Mouse (Mus musculus) adrenal gland, adult 18-20 months (tissue): ENCODE measurements at regions not wholly inside any gene's neighbourhood (a gene's known extent, or its start where the extent isn't known, plus 50 kb on each side); places are given as distances from the start of the nearest gene placed in this dataset.

Experiments used
- DNase-seq, 2 experiments: peaks; one replicate each; pipeline ENCODE4 v3.0.0; 2021 to 2022; ENCODE audit warnings: low spot score in 2 of 2

GRCm38 (mm10) chr14:24767964-24768363 is 281.0 kb downstream of the Rps24 start:
- no peak for DNase-seq

- no peak for DNase-seq
These were observed 282.5 kb downstream of the Rps24 start for GRCm38 (mm10) chr14:24769451-24769850.

- no peak for DNase-seq
These were observed 283.4 kb downstream of the Rps24 start for GRCm38 (mm10) chr14:24770015-24770977.

DNA sequence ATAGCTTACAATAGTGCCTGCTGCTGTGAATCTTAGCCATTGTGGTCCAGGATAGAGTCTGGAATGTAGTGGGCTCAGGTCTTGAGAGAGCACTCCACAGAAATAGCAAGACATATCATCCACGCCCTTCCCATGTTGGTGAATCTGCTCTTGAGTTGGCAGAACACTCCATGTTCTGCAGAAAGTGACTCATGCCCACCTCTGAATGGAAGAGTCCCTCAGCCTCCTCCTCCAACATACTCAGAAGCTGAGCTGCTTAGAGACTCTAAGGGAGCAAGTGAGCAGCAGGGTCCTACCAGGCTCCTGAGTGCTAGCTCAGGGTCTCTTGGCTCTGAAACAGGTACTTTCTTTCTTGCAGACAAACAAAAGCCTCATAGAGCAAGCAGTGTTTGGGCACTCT is 284.7 kb downstream of the Rps24 start:
- DNase-seq, result no peak

GRCm38 (mm10) chr14:24772129-24772528 is 285.2 kb downstream of the Rps24 start:
- no peak for DNase-seq

DNA sequence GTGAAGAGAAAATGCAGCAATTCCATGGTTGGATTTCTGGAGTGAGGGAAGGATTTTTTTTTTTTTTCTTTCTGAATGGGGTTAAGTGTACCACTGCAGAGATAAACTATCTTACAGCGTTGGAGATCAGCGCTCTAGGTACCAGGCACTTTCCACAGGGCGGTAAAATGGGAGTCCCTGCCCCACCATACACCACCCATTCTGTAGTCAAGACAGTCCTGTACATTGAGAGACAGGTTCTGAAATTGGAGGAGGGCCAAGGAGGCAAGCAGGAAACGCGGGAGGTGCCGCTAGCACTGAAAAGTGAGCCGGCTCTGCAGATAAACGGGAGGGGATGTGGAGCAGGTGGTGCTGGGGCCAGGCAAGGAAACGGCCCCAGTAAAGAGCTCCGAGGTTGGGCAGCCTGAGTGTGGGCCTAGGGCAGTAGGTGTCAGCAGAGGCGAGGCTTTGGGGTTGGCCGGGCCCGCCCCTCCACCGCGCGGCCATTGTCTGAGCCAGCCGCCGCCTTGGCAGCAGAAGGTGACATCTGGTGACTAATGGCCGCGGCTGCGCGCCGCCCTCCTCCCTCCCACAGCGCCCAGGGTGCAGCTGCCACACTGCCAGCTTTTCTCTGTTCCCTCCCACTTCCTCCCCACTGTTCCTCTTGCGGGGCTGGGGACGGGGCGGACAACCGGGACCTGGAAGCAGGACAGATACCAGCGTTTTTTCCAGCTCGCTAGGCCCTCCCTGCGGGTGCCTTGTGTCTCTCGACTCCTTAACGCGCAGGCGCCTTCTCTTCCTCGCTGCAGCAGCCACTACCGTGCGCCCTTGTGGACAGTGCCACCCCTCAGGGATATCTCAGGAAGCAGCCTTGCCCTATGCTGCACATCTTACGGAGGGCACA is 292.1 kb downstream of the Rps24 start:
- DNase-seq, result peak; percentile 75 to 79

DNA sequence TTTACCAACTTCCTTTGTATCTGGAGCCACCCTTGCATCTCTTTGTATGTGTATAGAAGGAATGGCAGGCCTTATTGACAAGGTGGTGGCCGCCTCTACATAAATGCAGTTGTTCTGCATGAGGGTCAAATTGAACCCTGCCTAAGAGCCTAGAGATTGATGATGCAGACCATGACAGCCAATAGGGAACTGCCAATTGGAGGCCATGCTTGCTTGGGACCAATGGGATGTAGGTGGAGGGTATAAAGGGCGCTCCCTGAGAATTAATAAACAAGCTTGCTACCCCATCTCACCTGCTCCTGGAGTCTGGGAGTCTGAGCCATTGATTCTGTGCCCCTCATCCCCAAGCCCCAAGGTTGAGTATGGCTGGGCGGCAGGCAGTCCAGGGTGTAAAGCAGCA is 294.7 kb downstream of the Rps24 start:
- DNase-seq, result no peak

DNA sequence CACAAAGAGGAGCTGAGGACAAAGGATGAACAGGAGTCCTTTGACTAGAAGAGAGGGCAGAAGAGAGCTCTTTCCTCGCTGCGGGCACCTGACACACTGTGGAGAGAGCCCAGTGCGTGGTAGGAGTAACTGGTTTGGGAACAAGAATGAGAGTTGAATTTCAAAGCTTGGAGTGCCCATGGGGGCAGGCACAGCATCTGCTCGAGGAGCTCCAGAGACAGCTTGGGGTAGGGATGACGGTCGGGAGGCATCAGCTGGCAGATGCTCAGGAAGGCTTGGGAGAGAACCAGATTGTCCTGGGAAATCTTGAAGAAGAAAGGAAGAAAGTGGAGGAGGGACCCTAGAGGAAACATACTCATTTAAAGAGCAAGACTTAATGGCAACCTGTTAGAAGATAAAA is 297.0 kb downstream of the Rps24 start:
- no peak for DNase-seq

GRCm38 (mm10) chr14:24785452-24785851 is 298.5 kb downstream of the Rps24 start:
- DNase-seq, result no peak

DNA sequence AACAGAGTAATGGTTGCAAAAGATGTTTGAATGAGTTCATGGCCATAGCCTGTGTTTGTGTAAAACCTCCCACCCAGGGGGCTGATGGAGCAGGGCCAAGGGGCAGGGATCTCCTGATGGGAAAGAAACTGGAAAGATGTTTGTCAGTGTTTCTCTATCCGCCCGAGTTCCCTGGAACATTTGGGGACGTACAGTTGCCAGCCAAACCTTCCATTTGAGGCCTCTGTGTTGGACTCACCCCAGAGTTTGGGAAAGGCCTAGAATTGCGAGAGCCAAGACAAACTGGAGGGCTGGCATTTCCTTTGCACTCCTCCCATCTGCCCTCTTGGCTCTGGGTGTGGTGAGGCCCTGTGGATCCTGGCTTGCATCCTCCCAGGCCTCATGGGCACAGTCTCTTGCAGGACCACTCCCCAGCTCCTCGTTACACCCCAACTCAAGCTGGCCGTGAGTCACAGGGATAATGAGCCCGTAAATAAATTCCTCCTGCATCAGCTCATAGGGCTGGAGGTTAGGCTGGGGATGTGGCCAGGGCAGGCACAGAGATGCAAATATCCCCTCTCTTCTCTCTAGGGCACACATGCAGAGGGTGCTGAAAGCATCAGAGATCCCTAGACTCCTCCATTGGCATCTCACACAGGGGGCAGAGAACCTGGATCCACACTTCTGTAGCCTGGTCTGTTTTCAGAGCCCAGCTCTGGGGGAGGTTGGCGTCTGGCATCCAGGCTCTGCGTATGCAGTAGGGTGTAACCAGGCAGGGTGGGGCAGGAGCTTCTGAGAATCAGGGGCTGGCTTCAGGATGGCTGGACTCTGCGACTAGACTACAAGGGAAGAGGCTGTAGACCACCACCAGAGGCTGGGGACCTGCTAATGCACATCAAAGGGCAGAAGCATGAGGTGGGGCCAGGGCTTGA is 306.7 kb downstream of the Rps24 start:
- no peak for DNase-seq

DNA sequence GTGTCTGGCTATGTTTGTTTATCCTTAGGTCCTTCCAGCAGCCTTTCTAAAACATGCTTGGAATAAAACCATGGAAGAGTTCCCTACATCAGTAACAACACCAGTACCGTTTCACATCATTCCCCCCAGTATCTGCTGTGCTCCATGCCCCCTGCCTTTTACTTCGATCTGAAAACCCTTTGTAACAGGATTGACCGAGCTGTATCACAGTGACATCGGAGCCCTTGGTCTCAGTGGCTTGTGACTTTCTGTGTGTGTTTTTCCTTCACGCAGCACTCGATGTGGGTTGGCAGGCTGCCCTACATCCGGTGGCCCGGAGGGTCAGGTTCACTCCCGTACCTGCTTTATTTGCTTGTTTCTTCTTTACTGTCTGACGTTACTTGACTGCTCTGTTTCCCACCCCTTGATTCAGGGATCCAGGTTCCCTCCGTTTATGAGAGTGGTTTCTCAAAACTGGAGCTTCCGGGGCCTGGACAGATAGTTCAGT is 307.5 kb downstream of the Rps24 start:
- DNase-seq, result no peak

- no peak for DNase-seq
These were observed 310.6 kb downstream of the Rps24 start for GRCm38 (mm10) chr14:24797494-24797893.

DNA sequence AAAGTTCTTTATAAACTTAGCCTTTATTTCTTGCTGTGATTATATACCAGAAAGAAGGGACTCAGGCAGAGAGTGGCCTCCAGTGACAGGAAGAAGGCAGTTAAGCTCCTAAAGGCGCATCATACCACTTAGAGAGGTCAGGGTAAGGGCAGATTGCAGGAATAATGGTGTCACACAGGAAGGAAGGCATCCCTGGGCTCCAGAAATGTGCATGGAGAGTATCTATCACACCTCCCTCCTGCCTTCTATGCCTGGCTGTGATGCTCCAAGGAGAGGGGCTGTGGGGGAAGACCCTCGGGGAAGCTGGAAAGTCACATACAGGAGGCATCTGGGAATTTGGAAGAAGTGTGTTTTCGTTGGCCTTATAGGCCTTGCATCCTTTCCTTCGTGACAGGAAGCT is 311.1 kb downstream of the Rps24 start:
- DNase-seq, result no peak

DNA sequence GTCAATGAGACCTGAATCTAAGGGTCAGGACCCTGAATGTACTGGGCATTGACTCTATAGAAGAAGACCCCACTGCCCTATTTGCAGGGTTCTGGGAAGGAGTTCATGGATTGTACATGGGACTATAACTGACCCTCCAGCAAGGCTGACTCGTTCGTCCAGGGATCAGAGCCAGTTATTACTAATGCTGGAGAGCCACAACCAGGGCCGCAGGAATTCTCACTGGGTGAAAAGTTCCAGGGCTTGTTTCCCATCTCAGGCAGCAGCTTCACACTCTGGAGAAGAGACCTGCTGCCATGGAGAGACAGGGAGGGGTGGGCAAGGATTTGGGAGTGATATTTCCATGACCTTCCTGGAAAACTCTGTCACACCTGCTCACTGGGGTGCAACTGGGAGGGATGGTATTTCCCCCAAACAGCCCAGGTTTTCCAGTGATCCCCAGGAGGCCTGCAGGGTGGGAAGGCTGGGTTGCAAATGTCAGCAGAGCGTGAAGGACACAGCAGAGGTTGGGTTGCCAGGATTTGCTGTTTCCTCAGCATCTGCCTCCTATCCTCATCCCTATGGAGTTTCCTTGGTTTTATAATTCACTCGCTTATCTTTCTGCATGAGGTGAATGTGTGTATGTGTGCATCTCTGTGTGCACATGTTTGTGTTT is 316.2 kb downstream of the Rps24 start:
- DNase-seq, result no peak

- DNase-seq, result no peak
These were observed 320.1 kb downstream of the Rps24 start for GRCm38 (mm10) chr14:24807061-24807460.

GRCm38 (mm10) chr14:24822876-24823567 is 336.1 kb downstream of the Rps24 start:
- no peak for DNase-seq

- no peak for DNase-seq
These were observed 337.4 kb downstream of the Rps24 start for GRCm38 (mm10) chr14:24824351-24824750.

DNA sequence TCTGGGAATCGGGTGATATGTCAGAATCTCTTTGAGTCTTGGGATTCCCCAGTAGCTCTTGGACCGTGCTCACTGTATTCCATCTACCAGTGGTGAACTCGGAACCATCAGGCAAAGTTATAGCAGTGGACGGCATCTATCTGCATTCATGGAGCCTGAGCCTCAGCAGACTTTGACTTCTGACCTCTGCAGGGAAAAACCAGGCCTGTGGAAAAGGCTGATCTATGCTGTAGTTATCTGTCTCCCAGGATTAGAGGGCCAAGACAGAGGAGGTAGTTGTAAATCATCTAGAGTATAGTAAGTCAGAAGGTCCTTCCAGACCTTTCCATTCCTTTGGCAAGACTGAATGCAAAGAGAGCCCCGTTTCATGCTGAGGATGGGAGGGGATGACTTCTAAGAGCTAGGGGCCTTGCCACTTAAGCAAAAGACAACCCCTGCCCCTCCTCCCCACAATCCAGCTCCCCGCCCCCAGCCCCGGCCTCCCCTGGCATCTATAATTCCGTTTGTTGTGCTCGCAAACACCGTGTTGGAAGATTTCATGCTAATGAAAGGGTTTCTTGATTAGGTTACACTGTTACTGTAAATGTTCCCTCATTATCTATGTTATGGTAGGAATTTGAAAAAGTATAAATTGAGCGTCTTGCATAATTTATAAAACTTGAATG is 338.9 kb downstream of the Rps24 start:
- DNase-seq, result no peak
